Mouse (Mus musculus): Measurements from ENCODE around the gene Timm22.

Timm22 gene

GRCm38 (mm10) chr11:76429556-76429955, 22.8 kb downstream of the Timm22 start:
- in situ Hi-C loops (cut with MboI; ENCODE audit: low sequenced_read_pairs) = no loop called here

GRCm38 (mm10) chr11:76429966-76430631, 23.3 kb downstream of the Timm22 start:
- in situ Hi-C loops (cut with MboI; ENCODE audit: low sequenced_read_pairs) = no loop called here

- in situ Hi-C loops (cut with MboI; ENCODE audit: low sequenced_read_pairs) = no loop called here
Measured at GRCm38 (mm10) chr11:76436009-76436408, 29.3 kb downstream of the Timm22 start.

GRCm38 (mm10) chr11:76436864-76437437, 30.2 kb downstream of the Timm22 start:
- in situ Hi-C loops (cut with MboI; ENCODE audit: low sequenced_read_pairs) = no loop called here

- in situ Hi-C loops (cut with MboI; ENCODE audit: low sequenced_read_pairs) = no loop called here
Measured at GRCm38 (mm10) chr11:76439666-76440065, 32.9 kb downstream of the Timm22 start.

- in situ Hi-C loops (cut with MboI; ENCODE audit: low sequenced_read_pairs) = no loop called here
Measured at GRCm38 (mm10) chr11:76445459-76445858, 38.7 kb downstream of the Timm22 start.

GRCm38 (mm10) chr11:76446251-76446650, 39.5 kb downstream of the Timm22 start:
- in situ Hi-C loops (cut with MboI; ENCODE audit: low sequenced_read_pairs) = no loop called here

- in situ Hi-C loops (cut with MboI; ENCODE audit: low sequenced_read_pairs) = no loop called here
Measured at GRCm38 (mm10) chr11:76449520-76450201, 42.9 kb downstream of the Timm22 start.

GRCm38 (mm10) chr11:76450202-76450561, 43.4 kb downstream of the Timm22 start:
- in situ Hi-C loops (cut with MboI; ENCODE audit: low sequenced_read_pairs) = no loop called here

GRCm38 (mm10) chr11:76454492-76454891, 47.7 kb downstream of the Timm22 start:
- in situ Hi-C loops (cut with MboI; ENCODE audit: low sequenced_read_pairs) = no loop called here

- in situ Hi-C loops (cut with MboI; ENCODE audit: low sequenced_read_pairs) = no loop called here
Measured at GRCm38 (mm10) chr11:76456233-76456632, 49.5 kb downstream of the Timm22 start.

- in situ Hi-C loops (cut with MboI; ENCODE audit: low sequenced_read_pairs) = no loop called here
Measured at GRCm38 (mm10) chr11:76456897-76457296, 50.1 kb downstream of the Timm22 start.

- in situ Hi-C loops (cut with MboI; ENCODE audit: low sequenced_read_pairs) = no loop called here
Measured at GRCm38 (mm10) chr11:76458730-76459129, 52.0 kb downstream of the Timm22 start.

GRCm38 (mm10) chr11:76459489-76459888, 52.7 kb downstream of the Timm22 start:
- in situ Hi-C loops (cut with MboI; ENCODE audit: low sequenced_read_pairs) = no loop called here

- in situ Hi-C loops (cut with MboI; ENCODE audit: low sequenced_read_pairs) = no loop called here
Measured at GRCm38 (mm10) chr11:76461201-76461600, 54.4 kb downstream of the Timm22 start.

- in situ Hi-C loops (cut with MboI; ENCODE audit: low sequenced_read_pairs) = no loop called here
Measured at GRCm38 (mm10) chr11:76461696-76462095, 54.9 kb downstream of the Timm22 start.

GRCm38 (mm10) chr11:76465879-76466278, 59.1 kb downstream of the Timm22 start:
- in situ Hi-C loops (cut with MboI; ENCODE audit: low sequenced_read_pairs) = no loop called here

All from CH12F3 (cell line).